15 mouse cellular contexts compared by ENCODE assay signal in the genomic region with DNA sequence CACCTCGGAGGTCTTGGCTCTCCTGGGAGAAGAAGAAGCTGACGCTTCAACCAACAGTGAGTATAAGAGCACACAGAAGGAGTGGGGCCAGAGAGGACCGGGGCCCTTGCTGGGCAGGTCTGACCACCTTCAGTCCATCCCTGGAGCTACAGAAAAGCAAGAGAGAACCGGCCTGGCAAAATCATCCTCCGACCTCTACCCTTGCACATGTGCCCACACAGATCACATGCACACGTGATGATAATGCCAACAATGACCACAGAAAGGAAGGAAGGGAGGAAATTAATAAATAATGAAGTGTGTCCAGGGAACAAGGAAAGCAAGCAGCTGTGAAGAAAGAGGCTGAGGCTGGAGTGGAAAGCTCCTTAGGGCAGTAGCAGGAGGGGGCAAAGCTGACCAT. TPM values are rescaled to one million over a fixed set of nuclear protein-coding genes. Genes with fewer than 3 reads are reported as not detected.
DNase-seq lines count a peak whose midpoint lies in the region; ATAC-seq and TF ChIP-seq lines count a peak whose summit lies in the region.
"Had no signal": no experiment of that assay in that cellular context is flagged by ENCODE, and none has a peak within 500 bp of the region (broad histone marks: within the 10 kb centered on the region; RNA-seq: fewer than 3 reads in every experiment).

No protein-coding gene starts in this region.

- H3K27ac ChIP-seq in hindbrain, embryonic 12.5 days, result peak overlapping the region; percentile 67; the same call in 1 of the 2 replicates
- H3K27ac ChIP-seq in hindbrain, postnatal 0 days, result no peak overlapping the region
- no peak overlapping the region for H3K27ac ChIP-seq in forebrain, embryonic 14.5 days (ENCODE audit: low read depth, low read length)
- H3K27ac ChIP-seq in midbrain, embryonic 11.5 days (ENCODE audit: low read depth, low read length), result no peak overlapping the region

- no peak overlapping the region for H3K4me3 ChIP-seq in hindbrain, embryonic 12.5 days
- no peak overlapping the region for H3K4me3 ChIP-seq in hindbrain, postnatal 0 days (ENCODE audit: low read length)
- H3K4me3 ChIP-seq in forebrain, embryonic 14.5 days (ENCODE audit: low read depth, low read length), result no peak overlapping the region
- no peak overlapping the region for H3K4me3 ChIP-seq in midbrain, embryonic 11.5 days (ENCODE audit: low read depth, low read length)
- H3K4me3 ChIP-seq: megakaryocyte, embryonic 14.5 days had no signal

- no peaks in the 10 kb centered on the region for H3K27me3 ChIP-seq in hindbrain, embryonic 12.5 days
- H3K27me3 ChIP-seq in hindbrain, postnatal 0 days (ENCODE audit: insufficient read depth, low read length), result no peaks in the 10 kb centered on the region
- H3K27me3 ChIP-seq in forebrain, embryonic 14.5 days (replicated peaks; ENCODE audit: control insufficient read depth, insufficient read depth, low read length), result no peaks in the 10 kb centered on the region
- no peaks in the 10 kb centered on the region for H3K27me3 ChIP-seq in midbrain, embryonic 11.5 days (ENCODE audit: control insufficient read depth, insufficient read depth, low read length)

- no peak for TF ChIP-seq CTCF in hindbrain, postnatal 0 days (IDR thresholded peaks at IDR 0.05; ENCODE audit: low read depth)

- H3K4me1 ChIP-seq in hindbrain, embryonic 12.5 days, result peaks cover 88% of the 10 kb centered on the region
- H3K4me1 ChIP-seq in hindbrain, postnatal 0 days (ENCODE audit: insufficient read depth, low read length), result peaks cover 60% of the 10 kb centered on the region
- peaks cover 70% of the 10 kb centered on the region for H3K4me1 ChIP-seq in forebrain, embryonic 14.5 days (ENCODE audit: control insufficient read depth, insufficient read depth, low read length)
- peaks cover 74% of the 10 kb centered on the region for H3K4me1 ChIP-seq in midbrain, embryonic 11.5 days (ENCODE audit: control insufficient read depth, insufficient read depth, low read length)

- peak overlapping the region; percentile 18 for H3K4me2 ChIP-seq in hindbrain, embryonic 12.5 days (replicated peaks)
- H3K4me2 ChIP-seq in hindbrain, postnatal 0 days (ENCODE audit: low read depth, low read length), result no peak overlapping the region
- H3K4me2 ChIP-seq in forebrain, embryonic 14.5 days (ENCODE audit: low read length), result no peak overlapping the region
- H3K4me2 ChIP-seq in midbrain, embryonic 11.5 days, result no peak overlapping the region

- peak overlapping the region; percentile 39 for H3K9ac ChIP-seq in hindbrain, embryonic 12.5 days
- H3K9ac ChIP-seq in hindbrain, postnatal 0 days (replicated peaks; ENCODE audit: low read length), result no peak overlapping the region
- 0 out of 2 replicates have a peak overlapping the region, but pooled peaks have one; percentile 14 for H3K9ac ChIP-seq in forebrain, embryonic 14.5 days (ENCODE audit: low read length)
- 0 out of 2 replicates have a peak overlapping the region, but pooled peaks have one; percentile 9 for H3K9ac ChIP-seq in midbrain, embryonic 11.5 days (ENCODE audit: low read length)

- peak; percentile 23 for DNase-seq in cerebellum, adult 11-12 months
- DNase-seq in cerebellum, adult 9-11 months, result no peak
- DNase-seq in hindbrain, postnatal 0 days (ENCODE audit: low spot score), result no peak
- no peak for DNase-seq in forebrain, embryonic 14.5 days (ENCODE audit: low spot score)
- DNase-seq in midbrain, embryonic 11.5 days (ENCODE audit: low spot score, missing footprints), result no peak
- no peak for DNase-seq in T-cell, adult 2 months (ENCODE audit: low spot score)
- no peak for DNase-seq in spleen, postnatal 10 days (ENCODE audit: low spot score in 2 of 2)
- DNase-seq: adrenal gland, adult 2 months; heart, postnatal 14 days; liver; spleen, adult 18-20 months had no signal

- no peaks in the 10 kb centered on the region for H3K9me3 ChIP-seq in hindbrain, embryonic 12.5 days (replicated peaks)
- H3K9me3 ChIP-seq in hindbrain, postnatal 0 days (ENCODE audit: low read length), result no peaks in the 10 kb centered on the region
- no peaks in the 10 kb centered on the region for H3K9me3 ChIP-seq in forebrain, embryonic 14.5 days (replicated peaks; ENCODE audit: control insufficient read depth, low read length)
- H3K9me3 ChIP-seq in midbrain, embryonic 11.5 days (ENCODE audit: control insufficient read depth, low read length), result no peaks in the 10 kb centered on the region
- H3K9me3 ChIP-seq: G1E had no signal

- ATAC-seq in hindbrain, embryonic 12.5 days (ENCODE audit: low FRiP score), result no peak
- ATAC-seq in hindbrain, postnatal 0 days, result no peak
- ATAC-seq in forebrain, embryonic 14.5 days, result no peak
- ATAC-seq in midbrain, embryonic 11.5 days (ENCODE audit: low FRiP score), result no peak

- H3K36me3 ChIP-seq in hindbrain, embryonic 12.5 days, result no peaks in the 10 kb centered on the region
- no peaks in the 10 kb centered on the region for H3K36me3 ChIP-seq in hindbrain, postnatal 0 days (ENCODE audit: insufficient read depth, low read length)
- no peaks in the 10 kb centered on the region for H3K36me3 ChIP-seq in forebrain, embryonic 14.5 days (ENCODE audit: control insufficient read depth, insufficient read depth, low read length)
- H3K36me3 ChIP-seq in midbrain, embryonic 11.5 days (ENCODE audit: control insufficient read depth, insufficient read depth, low read length), result no peaks in the 10 kb centered on the region
- H3K36me3 ChIP-seq: G1E had no signal

- WGBS in hindbrain, embryonic 12.5 days, result 63% methylated on average over 6 of the region's 6 CpGs
- 49% methylated on average over 6 of the region's 6 CpGs for WGBS in hindbrain, postnatal 0 days
- WGBS in forebrain, embryonic 14.5 days, result 86% methylated on average over 6 of the region's 6 CpGs
- 82% methylated on average over 6 of the region's 6 CpGs for WGBS in midbrain, embryonic 11.5 days

RNA-seq across cellular contexts. Expression of a gene that starts 4.7 kb away (rescaled TPM):
- polyA plus RNA-seq in hindbrain, embryonic 12.5 days (2016; fragmentation: Nextera tagmentation; extraction: Ambion mirVana), result 50.7 and 56.5 TPM in 2 replicates
- total RNA-seq in hindbrain, postnatal 0 days (2014; rRNA removed), result 93.6 and 100 TPM in 2 replicates
- 42.6 and 48.8 TPM in 2 replicates for polyA plus RNA-seq in hindbrain, postnatal 0 days (2015; fragmentation: Nextera tagmentation; extraction: Ambion mirVana)
- 41.2 and 44.2 TPM in 2 replicates for polyA plus RNA-seq in forebrain, embryonic 14.5 days (2014; fragmentation: Nextera tagmentation; extraction: Ambion mirVana)
- 36.2 and 42.1 TPM in 2 replicates for polyA plus RNA-seq in midbrain, embryonic 11.5 days (2014; fragmentation: Nextera tagmentation; extraction: Ambion mirVana)

RNA-seq across cellular contexts. Expression of a gene that starts 48.1 kb away (rescaled TPM):
- not detected in 2 replicates for polyA plus RNA-seq in hindbrain, embryonic 12.5 days (2016; fragmentation: Nextera tagmentation; extraction: Ambion mirVana)
- total RNA-seq in hindbrain, postnatal 0 days (2014; rRNA removed), result not detected in 2 replicates
- not detected in 2 replicates for polyA plus RNA-seq in hindbrain, postnatal 0 days (2015; fragmentation: Nextera tagmentation; extraction: Ambion mirVana)
- not detected in 2 replicates for polyA plus RNA-seq in forebrain, embryonic 14.5 days (2014; fragmentation: Nextera tagmentation; extraction: Ambion mirVana)
- not detected in 2 replicates for polyA plus RNA-seq in midbrain, embryonic 11.5 days (2014; fragmentation: Nextera tagmentation; extraction: Ambion mirVana)
- total RNA-seq: G1E; heart, postnatal 14 days; layer of hippocampus, postnatal 25 days had no signal
- polyA plus RNA-seq: G1E had no signal
